Mouse (Mus musculus) frontal cortex, adult 2 months (tissue): ENCODE results near the gene Pofut1. TPM values are rescaled to one million over a fixed set of nuclear protein-coding genes. Genes with fewer than 3 reads are reported as not detected.
A peak's percentile ranks its signal among the peaks of the same experiment; 100 is the strongest.

ENCODE experiments used
- DNase-seq, 2 experiments: peaks; one replicate each; pipeline ENCODE4 v3.0.0; 2022; ENCODE audit warnings: low spot score in 1 of 2; ENCODE audit errors: extremely low spot score in 1 of 2
- polyA plus RNA-seq: library from polyadenylated mRNA; depleted of rRNA; stranded (reverse); fragments of >200 nt; gene quantifications from 2 replicates; pipeline ENCODE4 v1.2.3, GENCODE M21; 2012; rRNA removed

The Pofut1 gene
- polyA plus RNA-seq: 16.1 and 19.0 TPM in 2 replicates

- peak; percentile 54 to 88 for DNase-seq
Observed at GRCm38 (mm10) chr2:153241250-153242014, at the start of gene Pofut1, which contains the start of gene Plagl2. Pofut1 (plus strand) TSS chr2:153241533. Plagl2 (minus strand) TSS chr2:153241426.

GRCm38 (mm10) chr2:153194255-153194654, 47.1 kb upstream of the Pofut1 start:
- no peak for DNase-seq

- DNase-seq: no peak
Observed at GRCm38 (mm10) chr2:153198485-153198884, 42.8 kb upstream of the Pofut1 start.

- DNase-seq: no peak
Observed at GRCm38 (mm10) chr2:153199114-153199513, 42.2 kb upstream of the Pofut1 start.

- DNase-seq: no peak
Observed at GRCm38 (mm10) chr2:153202766-153203165, 38.6 kb upstream of the Pofut1 start.

GRCm38 (mm10) chr2:153208149-153208548, 33.2 kb upstream of the Pofut1 start:
- DNase-seq: no peak

GRCm38 (mm10) chr2:153209286-153209685, 32.0 kb upstream of the Pofut1 start:
- DNase-seq: no peak

- no peak for DNase-seq
Observed at GRCm38 (mm10) chr2:153211451-153211850, 29.9 kb upstream of the Pofut1 start.

- DNase-seq: no peak
Observed at GRCm38 (mm10) chr2:153213351-153213750, 28.0 kb upstream of the Pofut1 start.

- DNase-seq: no peak
Observed at GRCm38 (mm10) chr2:153214771-153215259, 26.5 kb upstream of the Pofut1 start.

GRCm38 (mm10) chr2:153215421-153215820, 25.9 kb upstream of the Pofut1 start:
- DNase-seq: no peak

- no peak for DNase-seq
Observed at GRCm38 (mm10) chr2:153217826-153218340, 23.4 kb upstream of the Pofut1 start.

GRCm38 (mm10) chr2:153218516-153218915, 22.8 kb upstream of the Pofut1 start:
- DNase-seq: no peak

- no peak for DNase-seq
Observed at GRCm38 (mm10) chr2:153221620-153222019, 19.7 kb upstream of the Pofut1 start.

- no peak for DNase-seq
Observed at GRCm38 (mm10) chr2:153222130-153222529, 19.2 kb upstream of the Pofut1 start.

- no peak for DNase-seq
Observed at GRCm38 (mm10) chr2:153222566-153222965, 18.8 kb upstream of the Pofut1 start.

GRCm38 (mm10) chr2:153224946-153225594, 16.3 kb upstream of the Pofut1 start, which contains the start of gene Tspyl3:
Tspyl3 (minus strand) TSS chr2:153225441.
- DNase-seq: peak; percentile 19 to 61

- DNase-seq: peak in 1 of 2 experiments; percentile 22
Observed at GRCm38 (mm10) chr2:153225595-153225953, 15.8 kb upstream of the Pofut1 start.

GRCm38 (mm10) chr2:153227959-153228358, 13.4 kb upstream of the Pofut1 start:
- DNase-seq: no peak

- DNase-seq: no peak
Observed at GRCm38 (mm10) chr2:153228523-153228922, 12.8 kb upstream of the Pofut1 start.

GRCm38 (mm10) chr2:153237193-153237592, 4.1 kb upstream of the Pofut1 start:
- no peak for DNase-seq
